Mouse (Mus musculus) T-cell, adult 2 months (primary cell): ENCODE data around the gene Bglap2.
"Not testable (repeated sequence)": the region's sequence is repeated elsewhere in the genome, so short reads cannot be mapped to it uniquely, and the experiment has no call there.

Experiments
- DNase-seq: peaks from one replicate; pipeline ENCODE4 v3.0.0; 2022; ENCODE audit warnings: low spot score

Bglap2 gene

DNA sequence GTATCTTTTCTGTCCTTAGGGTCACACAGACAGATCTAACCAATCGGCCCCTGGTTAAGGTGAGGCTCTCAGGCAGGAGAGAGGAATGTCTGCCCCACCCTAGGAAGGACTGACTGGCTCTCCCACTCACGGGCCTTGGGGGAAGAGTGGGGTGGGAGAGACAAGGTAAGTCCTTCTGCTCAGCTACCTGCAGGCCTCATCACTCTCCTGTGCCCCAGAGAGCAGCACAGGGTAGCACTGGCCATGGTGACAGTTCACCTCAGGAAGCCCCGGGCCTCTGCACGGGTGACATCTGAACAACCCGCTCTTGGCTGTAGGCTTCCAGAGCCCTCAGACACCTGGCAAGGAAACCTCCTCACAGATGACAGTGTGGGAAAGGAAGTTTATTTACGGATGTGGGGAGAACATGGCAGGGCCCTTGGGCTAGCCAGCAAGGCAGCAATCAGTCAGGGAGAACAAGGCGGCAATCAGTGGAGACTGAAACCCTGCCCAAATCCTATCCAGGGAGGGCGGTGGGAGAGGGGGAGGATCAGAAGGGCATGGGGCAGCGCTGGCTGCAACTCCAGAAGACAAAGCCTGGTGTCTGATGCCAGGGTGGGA lies 15.4 kb upstream of the Bglap2 start:
- no peak for DNase-seq

DNA sequence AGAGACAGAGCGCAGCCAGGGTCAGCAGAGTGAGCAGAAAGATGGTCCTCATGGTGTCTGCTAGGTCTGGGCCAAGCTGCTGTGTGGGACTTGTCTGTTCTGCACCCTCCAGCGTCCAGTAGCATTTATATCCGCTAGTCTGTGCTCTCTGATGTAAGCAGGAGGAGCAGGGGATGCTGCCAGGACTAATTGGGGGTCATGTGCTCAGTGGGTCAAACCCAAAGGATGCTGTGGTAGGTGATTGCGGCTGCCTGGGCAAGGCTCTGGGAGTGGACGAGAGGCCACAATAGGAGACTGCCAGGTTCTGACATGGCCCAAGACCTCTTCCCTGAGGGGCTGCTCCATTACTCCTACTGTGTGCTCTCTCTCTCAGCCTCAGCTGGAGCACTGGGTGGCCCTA lies 5.9 kb upstream of the Bglap2 start, which contains the start of gene Bglap:
TSS of gene Bglap (minus strand) at position 101 of the 400 bp plus-strand sequence.
- no peak for DNase-seq

DNA sequence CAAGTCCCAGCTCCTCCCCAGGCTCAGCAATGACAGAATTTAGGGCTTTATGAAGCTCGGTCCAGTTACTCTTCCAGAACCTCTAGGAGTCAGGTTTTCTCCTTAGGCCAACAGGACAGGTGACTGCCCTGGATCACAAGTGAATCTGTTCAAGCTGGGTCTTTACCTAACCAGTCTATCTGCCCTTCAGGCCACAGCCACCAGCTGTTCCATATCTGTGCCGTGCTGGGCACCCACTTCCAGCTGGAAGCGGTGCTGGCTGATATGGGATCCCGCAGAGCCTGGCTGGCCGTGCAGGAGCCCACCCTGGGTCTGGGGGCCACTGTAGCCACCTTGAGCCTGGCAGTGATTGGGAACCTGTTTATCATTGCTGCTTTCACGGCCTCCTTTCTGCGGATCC lies 3.9 kb upstream of the Bglap2 start:
- not testable (repeated sequence) for DNase-seq

DNA sequence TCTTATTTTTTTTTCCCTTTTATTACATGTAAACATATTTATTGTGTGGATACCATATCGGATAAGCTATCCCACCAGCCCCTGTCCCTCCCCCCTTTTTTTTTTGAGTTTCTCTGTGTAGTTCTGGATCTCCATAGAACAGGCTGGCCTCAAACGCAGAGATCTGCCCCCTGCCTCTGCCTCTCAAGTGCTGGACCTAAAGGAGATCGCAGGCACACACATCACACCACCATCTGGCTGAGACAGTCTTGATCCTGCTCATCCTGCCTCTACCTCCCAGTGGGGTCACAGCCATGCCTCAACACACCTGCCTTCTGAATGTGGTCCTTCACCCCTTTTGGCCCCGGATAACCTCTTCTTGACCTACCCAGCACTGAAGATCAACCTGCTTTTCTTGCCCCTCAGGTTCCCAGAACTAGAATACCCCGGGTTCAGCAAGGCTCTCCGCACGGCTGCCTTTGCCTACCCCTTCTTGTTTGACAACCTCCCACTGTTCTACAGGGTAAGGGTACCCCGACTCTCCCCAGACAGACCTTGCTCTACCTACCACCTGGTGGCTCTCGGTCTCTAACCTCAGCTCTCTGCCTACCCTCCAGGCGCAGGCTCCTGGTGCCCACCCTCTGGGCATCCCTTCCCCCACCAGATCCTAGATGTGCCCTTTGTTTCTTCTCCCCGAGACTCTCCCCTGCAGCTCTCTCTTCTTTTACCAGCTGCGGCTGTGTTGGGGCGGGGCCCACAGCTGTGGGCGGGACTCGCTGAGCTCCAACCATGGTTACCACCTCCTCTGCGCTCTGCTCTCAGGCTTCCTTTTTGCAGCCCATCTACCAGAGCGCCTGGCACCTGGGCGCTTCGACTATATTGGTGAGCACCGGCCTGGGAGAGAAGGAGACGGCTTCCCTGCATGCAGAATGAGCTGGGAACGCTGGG lies 3.2 kb upstream of the Bglap2 start:
- peak; percentile 48 for DNase-seq

DNA sequence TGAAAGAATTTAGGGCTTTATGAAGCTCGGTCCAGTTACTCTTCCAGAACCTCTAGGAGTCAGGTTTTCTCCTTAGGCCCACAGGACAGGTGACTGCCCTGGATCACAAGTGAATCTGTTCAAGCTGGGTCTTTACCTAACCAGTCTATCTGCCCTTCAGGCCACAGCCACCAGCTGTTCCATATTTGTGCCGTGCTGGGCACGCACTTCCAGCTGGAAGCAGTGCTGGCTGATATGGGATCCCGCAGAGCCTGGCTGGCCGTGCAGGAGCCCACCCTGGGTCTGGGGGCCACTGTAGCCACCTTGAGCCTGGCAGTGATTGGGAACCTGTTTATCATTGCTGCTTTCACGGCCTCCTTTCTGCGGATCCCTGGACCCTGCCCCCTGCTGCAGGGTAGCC lies 1.9 kb downstream of the Bglap2 start:
- not testable (repeated sequence) for DNase-seq

DNA sequence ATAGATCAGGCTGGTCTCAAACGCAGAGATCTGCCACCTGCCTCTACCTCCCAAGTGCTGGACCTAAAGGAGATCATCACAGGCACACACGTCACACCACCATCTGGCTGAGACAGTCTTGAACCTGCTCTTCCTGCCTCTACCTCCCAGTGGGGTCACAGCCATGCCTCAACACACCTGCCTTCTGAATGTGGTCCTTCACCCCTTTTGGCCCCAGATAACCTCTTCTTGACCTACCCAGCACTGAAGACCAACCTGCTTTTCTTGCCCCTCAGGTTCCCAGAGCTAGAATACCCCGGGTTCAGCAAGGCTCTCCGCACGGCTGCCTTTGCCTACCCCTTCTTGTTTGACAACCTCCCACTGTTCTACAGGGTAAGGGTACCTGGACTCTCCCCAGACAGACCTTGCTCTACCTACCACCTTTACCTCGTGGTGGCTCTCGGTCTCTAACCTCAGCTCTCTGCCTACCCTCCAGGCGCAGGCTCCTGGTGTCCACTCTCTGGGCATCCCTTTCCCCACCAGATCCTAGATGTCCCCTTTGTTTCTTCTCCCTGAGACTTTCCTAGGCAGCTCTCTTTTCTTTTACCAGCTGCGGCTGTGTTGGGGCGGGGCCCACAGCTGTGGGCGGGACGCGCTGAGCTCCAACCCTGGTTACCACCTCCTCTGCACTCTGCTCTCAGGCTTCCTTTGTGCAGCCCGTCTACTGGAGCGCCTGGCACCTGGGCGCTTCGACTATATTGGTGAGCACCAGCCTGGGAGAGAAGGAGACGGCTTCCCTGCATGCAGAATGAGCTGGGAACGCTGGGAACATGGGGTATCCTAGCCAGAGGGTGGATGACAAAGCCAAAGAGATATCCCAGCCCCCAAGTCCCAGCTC lies 2.5 kb downstream of the Bglap2 start:
- DNase-seq, result peak; percentile 25

DNA sequence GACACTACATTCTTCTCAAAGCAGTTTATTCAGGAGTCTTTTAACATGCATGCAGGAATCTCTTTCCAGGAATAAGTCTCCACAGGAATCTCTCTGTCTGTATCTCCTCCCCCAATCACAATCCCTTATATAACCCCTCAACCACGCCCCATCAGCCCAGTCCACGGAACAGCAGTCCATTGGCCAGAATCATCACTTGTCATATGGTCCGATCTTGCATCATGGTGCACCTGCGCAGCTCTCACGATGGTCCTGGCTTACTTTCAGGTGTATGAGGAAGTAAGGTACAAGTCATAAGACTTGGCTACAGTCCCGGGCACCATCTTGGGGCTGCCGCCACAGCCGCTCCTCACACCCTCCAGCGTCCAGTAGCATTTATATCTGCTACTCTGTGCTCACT lies 5.9 kb downstream of the Bglap2 start, which contains the start of gene Bglap3:
TSS of gene Bglap3 (minus strand) at position 101 of the 400 bp plus-strand sequence.
- not testable (repeated sequence) for DNase-seq

DNA sequence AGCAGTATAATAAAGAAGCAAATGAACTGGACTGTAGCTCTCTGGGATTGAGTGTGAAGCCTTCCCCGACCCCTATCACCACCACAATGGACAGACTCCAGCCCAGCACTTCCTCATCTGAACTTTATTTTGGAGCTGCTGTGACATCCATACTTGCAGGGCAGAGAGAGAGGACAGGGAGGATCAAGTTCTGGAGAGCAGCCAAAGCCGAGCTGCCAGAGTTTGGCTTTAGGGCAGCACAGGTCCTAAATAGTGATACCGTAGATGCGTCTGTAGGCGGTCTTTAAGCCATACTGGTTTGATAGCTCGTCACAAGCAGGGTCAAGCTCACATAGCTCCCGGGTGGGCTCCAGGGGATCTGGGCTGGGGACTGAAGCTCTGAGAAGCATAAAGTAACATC lies 10.0 kb downstream of the Bglap2 start:
- not testable (repeated sequence) for DNase-seq

DNA sequence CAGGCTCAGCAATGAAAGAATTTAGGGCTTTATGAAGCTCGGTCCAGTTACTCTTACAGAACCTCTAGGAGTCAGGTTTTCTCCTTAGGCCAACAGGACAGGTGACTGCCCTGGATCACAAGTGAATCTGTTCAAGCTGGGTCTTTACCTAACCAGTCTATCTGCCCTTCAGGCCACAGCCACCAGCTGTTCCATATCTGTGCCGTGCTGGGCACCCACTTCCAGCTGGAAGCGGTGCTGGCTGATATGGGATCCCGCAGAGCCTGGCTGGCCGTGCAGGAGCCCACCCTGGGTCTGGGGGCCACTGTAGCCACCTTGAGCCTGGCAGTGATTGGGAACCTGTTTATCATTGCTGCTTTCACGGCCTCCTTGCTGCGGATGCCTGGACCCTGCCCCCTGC lies 11.0 kb downstream of the Bglap2 start:
- not testable (repeated sequence) for DNase-seq

DNA sequence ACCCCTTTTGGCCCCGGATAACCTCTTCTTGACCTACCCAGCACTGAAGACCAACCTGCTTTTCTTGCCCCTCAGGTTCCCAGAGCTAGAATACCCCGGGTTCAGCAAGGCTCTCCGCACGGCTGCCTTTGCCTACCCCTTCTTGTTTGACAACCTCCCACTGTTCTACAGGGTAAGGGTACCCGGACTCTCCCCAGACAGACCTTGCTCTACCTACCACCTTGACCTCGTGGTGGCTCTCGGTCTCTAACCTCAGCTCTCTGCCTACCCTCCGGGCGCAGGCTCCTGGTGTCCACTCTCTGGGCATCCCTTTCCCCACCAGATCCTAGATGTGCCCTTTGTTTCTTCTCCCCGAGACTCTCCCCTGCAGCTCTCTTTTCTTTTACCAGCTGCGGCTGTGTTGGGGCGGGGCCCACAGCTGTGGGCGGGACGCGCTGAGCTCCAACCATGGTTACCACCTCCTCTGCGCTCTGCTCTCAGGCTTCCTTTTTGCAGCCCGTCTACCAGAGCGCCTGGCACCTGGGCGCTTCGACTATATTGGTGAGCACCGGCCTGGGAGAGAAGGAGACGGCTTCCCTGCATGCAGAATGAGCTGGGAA lies 11.6 kb downstream of the Bglap2 start:
- DNase-seq, result peak; percentile 64

DNA sequence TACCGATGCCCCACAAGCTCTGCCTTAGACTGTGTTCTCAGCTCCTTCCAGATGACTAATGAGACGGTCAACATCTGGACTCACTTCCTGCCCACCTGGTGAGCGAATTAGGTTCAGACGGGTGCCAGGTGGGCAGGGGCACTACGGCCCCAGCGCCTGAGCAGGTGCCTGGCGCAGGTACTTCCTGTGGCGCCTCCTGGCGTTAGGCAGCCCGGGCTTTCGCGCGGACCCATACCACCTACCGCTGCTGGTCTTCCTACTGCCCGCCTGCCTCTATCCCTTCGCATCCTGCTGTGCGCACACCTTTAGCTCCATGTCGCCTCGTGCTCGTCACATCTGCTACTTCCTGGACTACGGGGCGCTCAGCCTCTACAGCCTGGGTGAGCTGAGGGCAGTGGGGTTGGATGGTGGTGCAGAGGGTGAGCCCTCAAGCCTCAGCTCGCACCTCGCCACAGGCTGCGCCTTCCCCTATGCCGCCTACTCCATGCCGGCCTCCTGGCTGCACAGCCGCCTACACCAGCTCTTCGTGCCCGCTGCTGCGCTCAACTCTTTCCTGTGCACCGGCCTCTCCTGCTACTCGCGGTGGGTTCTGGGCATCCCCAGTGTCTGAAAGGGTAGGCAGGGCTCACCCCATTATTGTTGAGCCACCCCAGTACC lies 12.7 kb downstream of the Bglap2 start:
- DNase-seq, result no peak

DNA sequence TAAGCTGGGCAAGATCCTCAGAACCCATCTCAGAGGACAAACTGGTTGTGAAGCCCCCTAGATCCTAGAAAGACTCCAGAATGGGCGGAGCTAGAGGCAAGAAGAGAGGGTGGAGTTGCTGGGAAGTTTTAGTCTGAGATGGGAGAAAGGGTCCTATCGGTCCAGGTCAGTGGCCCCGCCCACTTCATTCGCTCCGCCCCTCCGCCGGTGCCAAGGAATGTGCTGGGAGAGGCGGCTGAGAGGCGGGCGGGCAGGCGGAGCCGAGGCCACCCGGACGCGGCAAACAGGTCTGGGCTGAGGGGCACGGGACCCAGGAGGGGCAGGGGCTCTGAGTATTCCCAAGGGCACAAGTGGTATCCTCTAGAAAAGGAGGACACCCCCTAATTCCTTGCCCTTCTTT lies 14.2 kb downstream of the Bglap2 start, which contains the start of gene Paqr6:
TSS of gene Paqr6 (plus strand) at position 248 of the 400 bp plus-strand sequence.
- no peak for DNase-seq

DNA sequence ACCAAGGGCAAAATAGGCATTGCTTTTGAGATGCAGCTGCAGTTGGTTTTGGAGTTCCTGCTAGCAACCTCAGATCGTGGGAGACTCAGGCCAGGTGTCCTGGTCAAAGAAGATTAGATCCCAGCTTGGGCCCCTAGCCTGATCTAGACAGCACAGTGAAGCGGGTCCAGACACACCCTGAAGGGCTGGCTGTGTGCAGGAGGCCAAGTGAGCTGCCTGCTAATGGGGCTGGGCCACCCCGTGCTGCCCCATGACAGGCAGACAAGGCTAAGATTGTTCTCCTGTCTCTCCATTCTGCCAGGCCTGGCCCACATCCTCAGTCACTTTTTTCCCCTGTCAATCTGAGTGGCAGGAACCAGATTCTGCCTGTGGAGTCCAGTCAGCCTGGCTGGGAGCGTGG lies 14.8 kb downstream of the Bglap2 start:
- DNase-seq, result no peak

DNA sequence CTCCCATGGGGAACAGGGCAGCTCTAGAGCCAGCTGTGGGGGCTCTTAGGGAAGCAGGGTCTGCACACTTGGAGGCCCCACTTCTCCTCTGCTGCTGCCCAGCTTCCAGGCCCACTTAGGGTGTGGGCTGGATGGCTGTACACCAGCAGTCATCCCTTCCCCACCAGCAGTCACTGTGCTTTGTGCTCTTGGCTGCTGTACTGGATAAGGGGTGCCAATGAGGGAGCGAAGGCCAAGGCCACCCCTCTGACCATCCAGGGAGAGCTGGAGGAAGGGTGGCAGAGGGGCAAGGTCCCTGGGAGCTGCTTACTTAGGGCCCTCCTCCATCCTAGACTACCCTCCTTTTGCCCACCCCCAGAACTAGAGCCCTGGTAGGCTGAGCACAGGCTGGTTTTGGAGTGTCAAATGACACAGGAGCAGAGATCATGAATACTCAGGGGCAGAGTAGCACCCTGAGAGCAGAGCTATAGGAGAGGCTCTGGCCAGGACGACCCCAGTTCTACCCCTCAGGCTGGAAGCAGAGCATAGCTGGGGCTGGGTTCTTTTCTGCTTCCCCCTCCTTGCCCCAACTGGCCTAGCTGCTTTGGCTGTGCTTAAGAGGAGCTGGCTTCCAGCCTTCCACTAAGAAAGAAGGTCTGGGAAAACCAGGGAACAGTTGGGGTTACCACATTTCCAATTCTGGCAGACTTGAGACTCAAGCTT lies 16.7 kb downstream of the Bglap2 start:
- no peak for DNase-seq

DNA sequence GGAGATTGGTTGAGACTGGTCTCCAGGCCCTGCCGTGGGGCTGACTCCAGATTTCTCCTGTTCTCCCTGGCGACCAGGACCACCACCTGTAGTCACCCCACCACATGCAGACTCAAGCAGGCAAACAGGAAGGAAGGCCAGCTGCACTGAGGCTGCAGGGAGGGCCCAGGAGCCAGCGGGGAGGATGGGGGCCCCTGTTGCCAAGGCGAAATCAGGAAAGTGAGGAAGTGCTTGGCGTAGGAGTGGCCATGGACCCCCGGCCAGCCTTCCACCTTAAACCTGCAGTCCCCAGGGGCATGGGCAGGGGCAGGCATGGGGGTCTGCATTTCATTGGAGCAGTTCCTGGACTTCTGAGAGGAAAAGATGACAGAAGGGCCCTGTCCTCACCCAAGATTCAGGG lies 17.4 kb downstream of the Bglap2 start:
- DNase-seq, result no peak

DNA sequence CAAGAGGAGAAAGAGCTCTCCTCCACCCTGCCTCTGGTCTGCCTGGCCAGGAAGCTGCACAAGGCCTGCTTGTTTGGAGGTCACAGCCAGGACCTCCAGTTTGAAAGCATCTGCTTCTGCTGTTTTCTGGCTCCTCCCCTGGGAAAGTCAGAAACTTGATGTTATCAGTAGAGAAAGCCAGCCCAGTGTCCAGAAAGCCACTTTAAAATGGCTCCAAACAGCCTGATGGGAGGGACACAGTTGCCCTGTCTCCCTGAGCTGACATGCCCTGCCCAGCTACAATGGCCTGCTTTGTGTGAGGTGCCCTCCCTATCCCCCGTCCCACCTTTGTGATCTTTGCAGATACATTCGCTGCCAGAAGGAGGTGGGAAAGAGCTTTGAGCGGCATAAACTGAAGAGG lies 18.5 kb downstream of the Bglap2 start:
- no peak for DNase-seq

DNA sequence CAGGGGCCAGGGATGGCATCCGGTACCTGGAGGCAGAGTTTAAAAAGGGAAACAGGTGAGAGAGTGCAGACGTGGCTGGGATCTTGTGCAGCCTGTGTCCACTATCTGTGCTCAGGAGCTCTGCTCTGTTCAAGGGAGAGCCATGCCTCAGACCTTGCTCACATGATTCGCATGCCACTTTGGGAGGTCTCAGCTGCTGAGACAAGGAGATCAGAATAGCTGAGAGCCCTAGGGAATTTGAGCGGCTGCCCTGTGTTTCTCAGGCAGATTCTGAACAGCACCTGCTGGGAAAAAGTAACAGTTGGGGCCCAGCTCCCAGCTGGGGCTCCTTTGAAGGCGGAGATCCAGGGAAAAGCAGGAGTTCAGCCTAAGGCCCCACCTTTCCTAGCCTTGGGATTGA lies 18.9 kb downstream of the Bglap2 start:
- DNase-seq, result no peak

DNA sequence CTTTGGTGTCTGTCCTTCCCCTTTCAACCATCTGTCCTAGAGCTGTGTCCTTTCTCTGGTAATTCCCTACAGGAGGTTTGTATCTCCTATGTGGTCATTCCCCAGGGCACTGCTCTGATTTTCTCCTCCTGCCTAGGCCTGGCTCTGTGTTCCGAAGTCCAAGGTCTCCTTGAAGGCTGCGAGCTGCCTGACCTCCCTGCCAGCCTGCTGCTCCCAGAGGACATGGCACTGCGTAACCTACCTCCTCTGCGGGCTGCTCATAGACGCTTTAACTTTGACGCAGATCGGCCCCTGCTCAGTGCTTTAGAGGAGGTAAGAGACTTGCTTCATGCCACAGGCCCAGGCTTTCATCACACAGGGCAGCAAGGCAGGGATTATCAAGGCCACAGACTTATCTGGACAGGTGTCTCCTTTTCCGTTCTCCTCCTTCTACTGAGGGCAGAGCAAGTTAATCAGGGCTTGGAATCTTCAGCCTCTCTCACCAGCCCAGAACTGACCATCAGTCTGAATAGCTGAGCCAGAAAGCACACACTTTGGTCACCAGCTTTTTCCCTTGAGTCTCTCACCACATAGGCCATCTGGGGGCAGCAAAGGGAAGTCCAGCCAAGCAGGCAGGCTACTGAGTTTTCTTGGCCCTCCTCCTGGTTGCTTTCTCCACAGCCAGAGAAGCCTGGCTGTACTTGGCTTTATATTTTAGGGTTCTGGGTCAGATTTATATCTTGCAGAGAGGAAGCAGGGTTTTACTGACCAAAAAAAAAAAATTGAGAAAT lies 23.9 kb downstream of the Bglap2 start:
- DNase-seq, result no peak

DNA sequence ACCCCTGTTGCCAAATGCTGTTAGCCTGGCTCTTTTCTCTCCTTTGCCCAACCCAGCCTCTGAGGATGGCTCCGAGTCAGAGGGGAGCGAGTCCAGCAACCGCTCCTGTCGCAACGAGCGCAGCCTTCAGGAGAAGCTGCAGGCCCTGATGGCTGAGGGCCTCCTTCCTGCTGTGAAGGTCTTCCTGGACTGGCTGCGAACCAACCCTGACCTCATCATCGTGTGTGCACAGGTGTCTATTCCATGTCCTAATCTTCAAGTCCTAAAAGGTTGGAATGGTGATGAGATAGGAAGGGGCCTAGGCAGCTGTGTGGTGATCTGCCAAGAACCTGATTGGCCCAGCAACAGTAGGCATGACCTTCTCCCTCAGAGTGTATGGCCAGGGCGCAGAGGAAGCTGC lies 25.6 kb downstream of the Bglap2 start:
- DNase-seq, result no peak

DNA sequence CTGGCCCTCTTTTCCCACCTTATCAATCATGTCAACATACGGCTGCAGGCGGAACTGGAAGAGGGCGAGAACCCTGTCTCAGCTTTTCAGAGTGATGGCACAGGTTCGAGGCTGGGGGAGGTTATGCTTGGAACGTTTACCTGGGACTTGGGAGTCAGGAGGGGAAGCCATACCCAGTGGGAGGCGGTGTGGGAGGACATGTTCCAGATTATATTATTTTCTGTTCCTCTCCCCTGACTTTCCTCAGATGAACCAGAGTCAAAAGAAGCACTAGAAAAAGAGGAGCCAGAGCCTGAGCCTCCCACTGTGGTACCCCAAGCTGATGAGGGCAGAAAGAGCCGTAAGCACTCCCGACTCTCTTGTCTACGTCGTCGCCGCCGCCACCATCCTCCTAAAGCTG lies 27.8 kb downstream of the Bglap2 start:
- DNase-seq, result no peak
